Mouse (Mus musculus) cerebellum, adult 8-10 months (tissue): ENCODE measurements at regions not wholly inside any gene's neighbourhood (a gene's known extent, or its start where the extent isn't known, plus 50 kb on each side); places are given as distances from the start of the nearest gene placed in this dataset.
A peak's percentile ranks its signal among the peaks of the same experiment; 100 is the strongest.

Experiments
- DNase-seq: peaks from one replicate; pipeline ENCODE4 v3.0.0; 2022

DNA sequence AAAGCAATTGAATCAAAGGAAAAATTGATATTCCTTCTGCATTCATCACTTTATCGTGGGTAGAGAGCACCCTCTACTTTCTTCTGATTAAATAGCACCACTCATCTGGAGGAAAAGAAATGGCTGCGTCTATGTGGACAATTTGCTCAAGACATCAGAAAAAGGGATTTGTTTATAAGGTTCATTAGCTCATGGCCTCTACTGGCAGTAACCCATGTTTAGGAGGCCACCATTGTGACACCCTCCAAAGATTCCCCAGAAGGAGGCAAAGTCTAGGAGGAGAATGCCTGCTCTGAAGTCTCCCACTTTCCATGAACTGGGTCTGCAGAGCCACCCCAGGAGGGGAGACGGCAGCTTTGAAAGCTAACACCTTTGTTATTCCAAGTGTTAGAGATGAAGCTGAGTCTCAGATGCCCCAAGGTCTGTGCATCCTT, 147.2 kb upstream of the Plscr5 start:
- peak; percentile 51 for DNase-seq

GRCm38 (mm10) chr9:92044161-92044560, 148.6 kb upstream of the Plscr5 start:
- peak; percentile 43 for DNase-seq

DNA sequence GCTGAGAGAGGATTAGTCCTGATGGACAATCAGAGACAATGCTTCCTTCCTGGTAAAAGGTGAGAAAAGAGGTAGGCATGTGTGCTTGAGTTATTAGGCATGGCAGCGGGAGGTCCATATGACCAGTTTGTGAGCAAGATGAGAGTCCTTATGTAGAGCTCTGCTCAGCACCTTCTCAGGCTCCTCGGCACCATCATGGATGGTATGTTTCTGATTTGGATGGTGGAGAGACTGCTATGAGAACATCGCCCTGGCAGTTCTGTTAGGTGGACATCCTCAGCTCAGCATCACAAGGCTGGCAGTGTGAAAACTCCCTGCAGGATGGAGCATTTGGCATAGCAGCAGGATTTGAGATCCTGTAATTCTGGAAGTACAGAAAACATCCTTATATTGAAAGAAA, 176.2 kb upstream of the Plscr5 start:
- peak; percentile 83 for DNase-seq

GRCm38 (mm10) chr9:92015923-92016322, 176.8 kb upstream of the Plscr5 start:
- DNase-seq = no peak

- DNase-seq = peak; percentile 78
These were observed 204.5 kb upstream of the Plscr5 start for GRCm38 (mm10) chr9:91988240-91988639.

DNA sequence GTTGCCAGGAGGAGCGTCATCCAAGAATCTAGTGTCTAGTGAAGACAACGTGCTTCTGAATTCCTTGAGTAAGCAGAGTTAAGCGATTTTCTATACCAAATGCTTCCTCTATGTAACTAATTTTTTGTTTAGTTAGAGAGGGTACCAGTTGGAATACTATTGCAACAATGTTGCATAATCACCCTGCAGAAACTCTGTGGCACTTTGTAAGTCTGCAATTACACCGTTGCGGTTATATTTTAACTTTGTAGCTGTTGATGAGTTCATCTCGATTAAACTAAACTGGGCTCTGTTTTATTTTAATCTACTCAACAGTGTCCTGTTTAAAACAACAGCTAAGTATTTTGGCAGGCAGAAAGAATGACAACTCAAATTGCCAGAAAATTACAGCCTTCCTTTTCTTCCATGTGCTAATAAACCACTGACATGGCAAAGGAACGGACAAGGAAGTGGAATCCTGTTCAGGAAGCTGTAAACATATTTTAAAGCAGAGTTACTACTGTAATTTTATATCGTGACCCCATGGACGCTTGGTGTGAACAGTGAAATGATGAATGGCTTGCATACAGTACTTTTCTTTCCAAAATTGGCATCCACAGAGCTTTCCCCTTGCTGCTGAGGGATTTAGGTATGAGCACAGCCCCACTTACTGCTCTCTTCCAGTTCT, 210.6 kb upstream of the Plscr5 start:
- DNase-seq = no peak

GRCm38 (mm10) chr9:91981499-91981898, 211.2 kb upstream of the Plscr5 start:
- DNase-seq = no peak

- DNase-seq = peak; percentile 78
These were observed 228.7 kb upstream of the Plscr5 start for GRCm38 (mm10) chr9:91964051-91964450.

GRCm38 (mm10) chr9:91962726-91963125, 230.0 kb upstream of the Plscr5 start:
- DNase-seq = peak; percentile 39

- peak; percentile 32 for DNase-seq
These were observed 231.1 kb upstream of the Plscr5 start for GRCm38 (mm10) chr9:91961666-91962065.

DNA sequence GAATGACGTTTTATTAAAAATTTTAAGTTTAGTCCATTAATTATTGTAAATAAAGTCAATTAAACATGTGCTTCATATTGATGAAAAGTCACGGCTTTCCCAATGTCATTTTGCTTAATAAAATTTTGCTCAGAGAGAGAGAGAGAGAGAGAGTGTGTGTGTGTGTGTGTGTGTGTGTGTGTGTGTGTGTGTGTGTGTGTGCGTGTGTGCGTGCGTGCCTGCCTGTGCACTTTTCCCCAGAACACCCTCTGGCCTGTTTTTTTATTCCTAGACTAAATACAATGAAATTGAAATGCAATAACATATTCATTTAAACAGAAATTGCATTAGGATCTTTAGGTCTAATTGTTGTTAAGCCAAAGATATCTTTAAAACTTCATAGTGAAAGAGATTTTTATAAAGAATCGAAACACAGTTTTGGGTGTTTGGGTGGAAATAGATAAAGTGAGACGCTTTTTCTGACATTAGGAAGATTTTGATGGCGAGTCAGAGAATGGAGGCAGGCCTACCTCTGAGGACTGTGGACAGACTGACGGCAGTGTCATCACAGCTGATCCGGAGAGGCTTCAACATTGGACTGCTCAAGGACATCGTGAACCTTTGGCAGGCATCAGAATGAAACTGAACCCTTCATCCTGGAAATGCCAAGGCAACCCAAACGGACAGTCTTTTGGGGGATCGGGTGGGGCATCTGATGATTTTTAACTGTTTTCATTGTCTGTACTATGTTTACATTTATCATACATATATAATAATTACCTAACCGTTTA, 232.0 kb upstream of the Plscr5 start:
- peak; percentile 74 for DNase-seq

DNA sequence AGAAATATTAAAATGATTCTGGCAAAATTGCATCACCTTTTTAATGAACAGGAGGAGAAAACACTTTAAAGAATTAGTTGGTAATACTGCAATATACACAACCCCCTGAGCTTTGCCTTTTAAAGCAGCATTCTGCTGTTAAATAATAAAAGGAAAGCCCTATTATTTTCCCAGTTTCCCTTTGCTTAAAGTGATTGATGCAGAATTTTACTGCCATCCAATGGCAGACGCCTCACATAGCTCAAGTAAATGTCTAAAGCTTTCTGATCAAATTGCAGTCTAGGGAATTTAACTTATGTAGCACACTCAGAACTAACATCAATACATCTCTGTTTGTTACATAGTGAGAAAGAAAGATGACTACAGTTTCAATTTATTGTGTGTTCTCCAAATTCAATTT, 233.1 kb upstream of the Plscr5 start:
- peak; percentile 55 for DNase-seq

DNA sequence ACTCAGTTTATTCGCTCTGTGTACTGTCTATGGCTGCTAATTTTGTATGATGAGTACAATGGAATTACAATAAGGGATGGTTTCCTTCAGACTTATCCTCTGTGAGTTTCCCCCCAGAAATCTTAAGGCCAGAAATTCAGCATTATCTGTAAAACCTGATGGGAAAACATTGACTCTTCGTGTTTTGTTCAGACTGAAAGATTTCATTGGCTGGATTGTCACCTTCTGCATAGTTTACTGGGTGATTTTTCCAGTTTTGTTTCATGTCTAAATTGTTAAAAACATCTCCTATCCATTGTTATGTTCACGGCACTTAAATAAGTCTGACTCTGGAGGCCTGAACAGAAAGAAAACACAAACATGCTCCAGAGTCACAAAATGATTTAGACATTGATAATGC, 233.7 kb upstream of the Plscr5 start:
- peak; percentile 38 for DNase-seq

DNA sequence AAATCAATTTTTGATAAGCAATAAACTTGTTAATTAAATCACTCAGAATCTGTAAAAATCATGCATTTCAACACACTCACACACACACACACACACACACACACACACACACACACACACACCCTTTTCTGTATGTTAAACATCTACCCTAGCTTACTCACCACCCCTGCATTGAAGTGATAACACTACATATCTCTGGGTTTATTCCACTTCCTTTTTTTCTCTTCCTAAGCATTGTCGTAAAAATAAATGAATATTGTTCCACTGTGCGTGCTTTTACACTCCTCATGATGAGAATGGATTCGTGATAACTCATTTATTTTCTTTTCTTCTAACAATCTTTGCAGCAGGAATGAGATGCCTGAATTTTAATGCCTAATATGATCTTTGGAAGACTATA, 234.3 kb upstream of the Plscr5 start:
- no peak for DNase-seq

DNA sequence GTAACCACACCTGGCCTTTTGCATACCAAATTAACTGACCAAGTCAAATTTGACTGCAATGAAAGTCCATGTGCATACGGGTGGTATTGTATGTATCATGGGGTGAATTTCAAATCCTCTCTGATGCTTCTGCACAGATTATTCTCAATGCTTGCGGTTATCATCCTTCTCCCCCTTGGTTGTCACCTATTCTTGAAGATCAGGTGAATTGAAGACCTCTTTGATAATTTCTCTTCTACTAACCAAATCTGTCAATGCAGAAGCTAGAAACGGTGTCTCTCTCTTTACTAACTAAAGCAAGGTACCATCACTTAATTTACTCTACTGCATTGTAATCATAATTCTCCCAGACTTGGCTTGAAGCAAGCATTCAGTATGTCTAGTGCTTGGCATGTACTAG, 235.7 kb upstream of the Plscr5 start:
- DNase-seq = no peak

DNA sequence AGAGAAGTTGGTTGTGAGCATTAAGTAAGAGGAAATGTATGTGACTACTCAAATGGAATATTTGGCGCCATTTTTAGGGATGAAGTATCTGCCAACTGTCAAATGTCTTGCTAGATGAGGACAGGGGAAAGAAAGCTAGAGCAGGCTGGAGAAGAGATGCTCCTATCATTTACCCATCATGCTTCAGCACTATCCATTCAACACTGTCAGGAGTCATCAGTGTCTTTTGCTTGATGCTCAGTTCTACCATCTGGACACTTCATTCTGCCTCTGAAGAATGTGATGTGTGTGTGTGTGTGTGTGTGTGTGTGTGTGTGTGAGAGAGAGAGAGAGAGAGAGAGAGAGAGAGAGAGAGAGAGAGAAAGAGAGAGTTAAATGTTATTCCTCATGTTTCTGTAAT, 244.0 kb upstream of the Plscr5 start:
- DNase-seq = no peak

DNA sequence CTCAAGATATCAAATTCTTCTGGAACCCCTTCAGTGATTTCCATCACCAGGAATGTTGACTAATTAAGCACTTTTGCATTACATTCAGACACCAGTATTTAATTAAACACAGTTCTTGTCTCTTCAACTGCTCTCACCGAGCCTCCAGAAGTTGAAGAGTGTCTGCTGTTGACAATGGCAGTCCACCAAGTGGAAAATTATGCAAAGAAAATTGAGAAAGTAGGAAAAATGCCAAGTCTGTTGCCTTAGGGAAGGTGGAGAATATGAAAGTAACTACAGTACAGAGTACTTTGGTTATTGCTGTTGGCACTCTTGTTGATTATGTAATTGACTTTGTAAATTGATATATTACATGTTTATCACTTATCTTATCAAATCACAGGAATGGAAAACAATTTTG, 250.7 kb upstream of the Plscr5 start:
- no peak for DNase-seq

GRCm38 (mm10) chr9:91938729-91939128, 254.0 kb upstream of the Plscr5 start:
- no peak for DNase-seq

DNA sequence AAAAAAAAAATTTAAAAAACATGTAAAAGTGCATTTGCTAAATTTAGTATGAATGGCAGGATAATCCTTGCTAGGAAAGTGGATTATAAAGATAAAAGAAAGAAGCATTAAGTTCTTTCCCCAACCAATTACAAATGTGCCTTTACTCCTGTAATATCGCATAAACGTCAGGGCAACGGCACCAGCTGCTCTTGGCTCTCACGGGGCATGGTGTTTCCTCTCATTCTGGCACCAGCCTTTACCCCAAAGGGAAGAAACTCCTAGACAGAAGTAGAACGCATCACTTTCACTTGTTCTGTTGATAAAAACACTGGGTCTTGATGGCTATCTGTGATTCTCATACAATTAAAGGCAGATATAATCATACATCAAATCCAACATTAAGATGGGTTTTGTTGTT, 288.7 kb upstream of the Plscr5 start:
- DNase-seq = peak; percentile 12

GRCm38 (mm10) chr9:91900956-91901355, 291.8 kb upstream of the Plscr5 start:
- DNase-seq = no peak

GRCm38 (mm10) chr9:91876823-91877222, 315.9 kb upstream of the Plscr5 start:
- DNase-seq = no peak

GRCm38 (mm10) chr9:91831556-91831955, 361.2 kb upstream of the Plscr5 start:
- no peak for DNase-seq

DNA sequence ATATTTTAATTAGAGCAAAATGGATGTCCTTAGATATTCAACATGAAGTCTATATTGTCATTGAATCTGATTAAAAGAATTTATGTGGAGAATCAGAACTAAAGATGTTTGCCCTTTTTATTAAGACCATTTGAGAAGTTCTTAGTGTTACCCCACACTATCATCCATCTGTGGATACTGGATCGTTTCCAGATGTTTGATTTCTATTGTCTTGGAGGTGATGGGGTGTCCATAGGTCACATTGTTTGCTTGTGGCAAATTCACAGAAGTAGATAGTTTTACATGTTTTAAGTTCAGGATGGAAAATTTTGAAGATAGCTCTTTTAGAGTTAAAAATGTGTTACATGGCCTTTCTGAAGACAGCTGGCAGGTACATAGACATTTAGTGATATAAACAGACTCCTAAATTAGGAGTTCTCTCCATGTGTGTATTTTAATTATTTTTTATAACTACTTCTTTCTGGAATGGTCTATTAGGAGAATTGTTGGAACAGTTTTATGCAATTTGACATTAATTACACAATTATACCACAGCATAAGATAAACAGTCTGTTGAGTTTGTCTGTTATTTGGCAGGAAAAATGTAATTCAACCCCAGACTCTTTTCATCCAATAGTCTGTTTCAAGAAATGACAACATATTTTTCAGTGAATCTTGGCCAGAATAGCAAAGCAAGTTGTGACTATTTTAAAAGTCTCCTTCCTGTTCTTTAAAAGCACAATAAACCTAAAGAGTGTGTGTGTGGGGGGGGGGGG, 368.8 kb upstream of the Plscr5 start:
- no peak for DNase-seq
